Mouse (Mus musculus): ENCODE data around the gene Maz. TPM values are rescaled to one million over a fixed set of nuclear protein-coding genes. Genes with fewer than 3 reads are reported as not detected.

Maz gene
- polyA plus RNA-seq, 1 experiment from 2014 or later, result 58.7 TPM

GRCm38 (mm10) chr7:126975950-126976866, 50.6 kb downstream of the Maz start, which contains the start of gene Cdiptos:
Gene Cdiptos, minus strand, starts transcription at chr7:126976098.
- Histone ChIP-seq H3K9me3 (replicated peaks; ENCODE audit: low read length) (no peaks in the 10 kb centered on the region), H3K4me3 (replicated peaks; ENCODE audit: low read depth, low read length) (peak within 1 kb of the TSS; percentile 73), H3K27ac (peak within 1 kb of the TSS; percentile 95), H3K9ac (ENCODE audit: low read depth, low read length) (peak within 1 kb of the TSS; percentile 87), H3K4me1 (replicated peaks; ENCODE audit: insufficient read depth, low read length) (0 out of 2 replicates have a peak, but pooled peaks cover 4% of the 10 kb centered on the region), H3K36me3 (ENCODE audit: insufficient read depth, low read length) (peaks cover 20% of the 10 kb centered on the region), H3K4me2 (ENCODE audit: low read length) (peak within 1 kb of the TSS; percentile 68), H3K27me3 (ENCODE audit: insufficient read depth, low read length) (no peaks in the 10 kb centered on the region)
- peak; percentile 98 for DNase-seq (ENCODE audit: low spot score)
- peak; percentile 100 for TF ChIP-seq CTCF (IDR thresholded peaks at IDR 0.05; ENCODE audit: low read depth)
- peak; percentile 95 for ATAC-seq (replicated peaks; ENCODE audit: low FRiP score, low read depth)
- under 1% methylated on average over 55 of the region's 55 CpGs for WGBS

- no peaks in the 10 kb centered on the region for H3K9me3 ChIP-seq (replicated peaks; ENCODE audit: low read length)
- peak within 1 kb of the TSS; percentile 68 for H3K4me2 ChIP-seq (ENCODE audit: low read length)
- no peak for DNase-seq (ENCODE audit: low spot score)
- H3K4me3 ChIP-seq (replicated peaks; ENCODE audit: low read depth, low read length), result peak within 1 kb of the TSS; percentile 73
- peak within 1 kb of the TSS; percentile 87 for H3K9ac ChIP-seq (ENCODE audit: low read depth, low read length)
- peaks cover 20% of the 10 kb centered on the region for H3K36me3 ChIP-seq (ENCODE audit: insufficient read depth, low read length)
- peak within 1 kb of the TSS; percentile 95 for H3K27ac ChIP-seq
- 0 out of 2 replicates have a peak, but pooled peaks cover 4% of the 10 kb centered on the region for H3K4me1 ChIP-seq (replicated peaks; ENCODE audit: insufficient read depth, low read length)
- no peak for TF ChIP-seq CTCF (IDR thresholded peaks at IDR 0.05; ENCODE audit: low read depth)
- 0% methylated on average over 1 of the region's 1 CpGs for WGBS
- no peaks in the 10 kb centered on the region for H3K27me3 ChIP-seq (ENCODE audit: insufficient read depth, low read length)
- ATAC-seq (replicated peaks; ENCODE audit: low FRiP score, low read depth), result no peak
Measured at GRCm38 (mm10) chr7:126975893-126975949, 51.1 kb downstream of the Maz start, which contains the start of gene Cdipt. Gene Cdipt, plus strand, starts transcription at chr7:126975914.

- peak; percentile 11 for DNase-seq (ENCODE audit: low spot score)
- Histone ChIP-seq H3K4me3 (replicated peaks; ENCODE audit: low read depth, low read length) (peak overlapping the region; percentile 73), H3K9me3 (replicated peaks; ENCODE audit: low read length) (no peaks in the 10 kb centered on the region), H3K27me3 (ENCODE audit: insufficient read depth, low read length) (no peaks in the 10 kb centered on the region), H3K4me2 (ENCODE audit: low read length) (peak overlapping the region; percentile 68), H3K4me1 (replicated peaks; ENCODE audit: insufficient read depth, low read length) (0 out of 2 replicates have a peak, but pooled peaks cover 4% of the 10 kb centered on the region), H3K9ac (ENCODE audit: low read depth, low read length) (peak overlapping the region; percentile 87; the same call in 1 of the 2 replicates), H3K36me3 (ENCODE audit: insufficient read depth, low read length) (peaks cover 20% of the 10 kb centered on the region), H3K27ac (peak overlapping the region; percentile 95)
- WGBS, result 12% methylated on average over 8 of the region's 8 CpGs
- 0 out of 2 replicates have a peak, but pooled peaks have one; percentile 2 for ATAC-seq (replicated peaks; ENCODE audit: low FRiP score, low read depth)
- TF ChIP-seq CTCF (IDR thresholded peaks at IDR 0.05; ENCODE audit: low read depth), result no peak
Measured at GRCm38 (mm10) chr7:126975493-126975892, 51.3 kb downstream of the Maz start.

Small RNA genes within 50 kb of the gene (microRNA-seq; reads per million reads assigned to microRNA genes)
- not detected for gene Gm44343

Other genes with a start within 250 kb of the Maz start
- gene Tbx6, start 245.6 kb downstream of the Maz start, polyA plus RNA-seq (2015; fragmentation: Nextera tagmentation; extraction: Ambion mirVana), result 0.21 and 0.26 TPM in 2 replicates
- gene Ppp4c, start 234.5 kb downstream of the Maz start, polyA plus RNA-seq (2015; fragmentation: Nextera tagmentation; extraction: Ambion mirVana), result 189 and 192 TPM in 2 replicates
- 0.11 and 0.14 TPM in 2 replicates for gene Fam57b, start 229.4 kb downstream of the Maz start, polyA plus RNA-seq (2015; fragmentation: Nextera tagmentation; extraction: Ambion mirVana)
- gene 4930451I11Rik, start 195.4 kb downstream of the Maz start, polyA plus RNA-seq (2015; fragmentation: Nextera tagmentation; extraction: Ambion mirVana), result 0.37 TPM in 1 of 2 replicates, not detected in the other
- 7.6 and 7.7 TPM in 2 replicates for gene Doc2a, start 179.6 kb downstream of the Maz start, polyA plus RNA-seq (2015; fragmentation: Nextera tagmentation; extraction: Ambion mirVana)
- gene Hirip3, start 165.1 kb downstream of the Maz start, polyA plus RNA-seq (2015; fragmentation: Nextera tagmentation; extraction: Ambion mirVana), result 16.3 and 20.5 TPM in 2 replicates
- 67.1 and 68.7 TPM in 2 replicates for gene Ino80e, start 164.7 kb downstream of the Maz start, polyA plus RNA-seq (2015; fragmentation: Nextera tagmentation; extraction: Ambion mirVana)
- 26.2 and 30.0 TPM in 2 replicates for gene Taok2, start 142.3 kb downstream of the Maz start, polyA plus RNA-seq (2015; fragmentation: Nextera tagmentation; extraction: Ambion mirVana)
- 48.6 and 51.9 TPM in 2 replicates for gene Tmem219, start 104.1 kb downstream of the Maz start, polyA plus RNA-seq (2015; fragmentation: Nextera tagmentation; extraction: Ambion mirVana)
- 15.7 and 17.3 TPM in 2 replicates for gene Kctd13, start 98.2 kb downstream of the Maz start, polyA plus RNA-seq (2015; fragmentation: Nextera tagmentation; extraction: Ambion mirVana)
- gene Asphd1, start 77.5 kb downstream of the Maz start, polyA plus RNA-seq (2015; fragmentation: Nextera tagmentation; extraction: Ambion mirVana), result 0.13 TPM in 1 of 2 replicates, not detected in the other
- gene Sez6l2, start 76.5 kb downstream of the Maz start, polyA plus RNA-seq (2015; fragmentation: Nextera tagmentation; extraction: Ambion mirVana), result 1.2 and 1.7 TPM in 2 replicates
- gene Cdipt, start 51.1 kb downstream of the Maz start, polyA plus RNA-seq (2015; fragmentation: Nextera tagmentation; extraction: Ambion mirVana), result 118 and 120 TPM in 2 replicates
- 1.6 and 2.8 TPM in 2 replicates for gene Cdiptos, start 50.9 kb downstream of the Maz start, polyA plus RNA-seq (2015; fragmentation: Nextera tagmentation; extraction: Ambion mirVana)
- 27.5 and 28.9 TPM in 2 replicates for gene Mvp, start 12.4 kb downstream of the Maz start, polyA plus RNA-seq (2015; fragmentation: Nextera tagmentation; extraction: Ambion mirVana)
- 0.21 and 0.65 TPM in 2 replicates for gene Pagr1b, start 10.6 kb downstream of the Maz start, polyA plus RNA-seq (2015; fragmentation: Nextera tagmentation; extraction: Ambion mirVana)
- 19.4 and 25.0 TPM in 2 replicates for gene Pagr1a, start 9.7 kb downstream of the Maz start, polyA plus RNA-seq (2015; fragmentation: Nextera tagmentation; extraction: Ambion mirVana)
- gene Gm42742, start 5.9 kb downstream of the Maz start, polyA plus RNA-seq (2015; fragmentation: Nextera tagmentation; extraction: Ambion mirVana), result 44.2 and 53.8 TPM in 2 replicates
- 2.5 and 2.7 TPM in 2 replicates for gene Prrt2, start 5.8 kb downstream of the Maz start, polyA plus RNA-seq (2015; fragmentation: Nextera tagmentation; extraction: Ambion mirVana)
- gene Kif22, start 15.4 kb upstream of the Maz start, polyA plus RNA-seq (2015; fragmentation: Nextera tagmentation; extraction: Ambion mirVana), result 51.7 and 57.2 TPM in 2 replicates
- gene Zg16, start 60.3 kb upstream of the Maz start, polyA plus RNA-seq (2015; fragmentation: Nextera tagmentation; extraction: Ambion mirVana), result not detected in 2 replicates
- 4.0 and 4.3 TPM in 2 replicates for gene AI467606, start 64.3 kb upstream of the Maz start, polyA plus RNA-seq (2015; fragmentation: Nextera tagmentation; extraction: Ambion mirVana)
- gene Qprt, start 95.2 kb upstream of the Maz start, polyA plus RNA-seq (2015; fragmentation: Nextera tagmentation; extraction: Ambion mirVana), result 37.4 and 43.7 TPM in 2 replicates
- 0.28 and 0.33 TPM in 2 replicates for gene Spn, start 110.8 kb upstream of the Maz start, polyA plus RNA-seq (2015; fragmentation: Nextera tagmentation; extraction: Ambion mirVana)
- gene Cd2bp2, start 169.0 kb upstream of the Maz start, polyA plus RNA-seq (2015; fragmentation: Nextera tagmentation; extraction: Ambion mirVana), result 42.8 and 47.7 TPM in 2 replicates
- 14.9 and 16.9 TPM in 2 replicates for gene Tbc1d10b, start 181.4 kb upstream of the Maz start, polyA plus RNA-seq (2015; fragmentation: Nextera tagmentation; extraction: Ambion mirVana)
- gene Mylpf, start 181.9 kb upstream of the Maz start, polyA plus RNA-seq (2015; fragmentation: Nextera tagmentation; extraction: Ambion mirVana), result 2.9 and 4.7 TPM in 2 replicates
- 22.3 and 25.1 TPM in 2 replicates for gene Zfp553, start 206.0 kb upstream of the Maz start, polyA plus RNA-seq (2015; fragmentation: Nextera tagmentation; extraction: Ambion mirVana)
- gene Sept1, start 206.1 kb upstream of the Maz start, polyA plus RNA-seq (2015; fragmentation: Nextera tagmentation; extraction: Ambion mirVana), result 16.7 and 20.5 TPM in 2 replicates
- 46.2 and 49.3 TPM in 2 replicates for gene Zfp771, start 217.2 kb upstream of the Maz start, polyA plus RNA-seq (2015; fragmentation: Nextera tagmentation; extraction: Ambion mirVana)
- gene Dctpp1, start 233.7 kb upstream of the Maz start, polyA plus RNA-seq (2015; fragmentation: Nextera tagmentation; extraction: Ambion mirVana), result 146 and 157 TPM in 2 replicates
- gene Sephs2, start 247.0 kb upstream of the Maz start, polyA plus RNA-seq (2015; fragmentation: Nextera tagmentation; extraction: Ambion mirVana), result 207 and 215 TPM in 2 replicates

Measured in kidney, postnatal 0 days (tissue).